Mouse (Mus musculus) kidney, embryonic 16.5 days (tissue): Measurements from ENCODE around the gene Olfr705. TPM values are rescaled to one million over a fixed set of nuclear protein-coding genes. Genes with fewer than 3 reads are reported as not detected.
"Not testable (repeated sequence)": the region's sequence is repeated elsewhere in the genome, so short reads cannot be mapped to it uniquely, and the experiment has no call there.

ENCODE experiments used
- ATAC-seq: fragments of 200-750 bp; cut with Nextera tagmentation; 2 replicates; pipeline ENCODE4 v1.8.0; 2017; ENCODE audit warnings: moderate TSS enrichment; ENCODE audit not compliant: low FRiP score, low TSS enrichment
- H3K27ac ChIP-seq: fragments of 300-500 bp; sonication (generic); 2 replicates; pipeline ENCODE4 v1.5.1; 2014; ENCODE audit warnings: low read length
- H3K27me3 ChIP-seq: fragments of 300-500 bp; sonication (generic); 2 replicates; pipeline ENCODE4 v1.6.1; 2014; ENCODE audit warnings: low read length, control low read depth, mixed read lengths; ENCODE audit not compliant: insufficient read depth
- H3K36me3 ChIP-seq: fragments of 300-500 bp; sonication (generic); 2 replicates; pipeline ENCODE4 v1.6.1; 2014; ENCODE audit warnings: low read length, control low read depth, mixed read lengths; ENCODE audit not compliant: insufficient read depth
- H3K4me1 ChIP-seq: fragments of 300-500 bp; sonication (generic); 2 replicates; pipeline ENCODE4 v1.6.1; 2014; ENCODE audit warnings: low read length, control low read depth, mixed read lengths; ENCODE audit not compliant: insufficient read depth
- H3K4me2 ChIP-seq: fragments of 300-500 bp; sonication (generic); replicated peaks from 2 replicates; pipeline ENCODE4 v1.6.1; 2014; ENCODE audit warnings: low read depth, low read length
- H3K4me3 ChIP-seq: fragments of 300-500 bp; sonication (generic); 2 replicates; pipeline ENCODE4 v1.5.1; 2014; ENCODE audit warnings: mild to moderate bottlenecking, low read length
- H3K9ac ChIP-seq: fragments of 300-500 bp; sonication (generic); replicated peaks from 2 replicates; pipeline ENCODE4 v1.6.1; 2014; ENCODE audit warnings: low read length
- H3K9me3 ChIP-seq: fragments of 300-500 bp; sonication (generic); 2 replicates; pipeline ENCODE4 v1.6.1; 2016; ENCODE audit warnings: low read length, control low read depth
- WGBS: fragments of 180-500 bp; shearing (Covaris S2); extraction: QIAGEN DNeasy Blood & Tissue Kit; methylation state at CpG from one replicate; pipeline ENCODE4 v1.1.7; 2014; 5-methylcytosine and 5-hydroxymethylcytosine counted together
- polyA plus RNA-seq: library from polyadenylated mRNA; unstranded; fragments of >200 nt; fragmentation: Nextera tagmentation; extraction: Ambion mirVana; gene quantifications from 2 replicates; pipeline ENCODE4 v1.2.1, GENCODE M21; 2015

The Olfr705 gene
- polyA plus RNA-seq: not detected in 2 replicates

GRCm38 (mm10) chr7:106876791-106877190 is at the start of gene Olfr705:
Olfr705 (minus strand) TSS chr7:106876891.
- Histone ChIP-seq H3K36me3 (no peaks in the 10 kb centered on the region), H3K27ac (no peak within 1 kb of the TSS), H3K4me3 (no peak within 1 kb of the TSS), H3K4me1 (no peaks in the 10 kb centered on the region), H3K9ac (no peak within 1 kb of the TSS), H3K9me3 (no peaks in the 10 kb centered on the region), H3K27me3 (no peaks in the 10 kb centered on the region), H3K4me2 (no peak within 1 kb of the TSS)
- no peak for ATAC-seq
- 83% methylated on average over 3 of the region's 3 CpGs for whole genome bisulfite sequencing

GRCm38 (mm10) chr7:106920961-106921360 is 44.3 kb upstream of the Olfr705 start:
- H3K9ac ChIP-seq, H3K36me3 ChIP-seq, H3K27me3 ChIP-seq, H3K4me3 ChIP-seq, H3K4me2 ChIP-seq, H3K4me1 ChIP-seq, ATAC-seq, H3K27ac ChIP-seq, H3K9me3 ChIP-seq: not testable (repeated sequence)
- 74% methylated on average over 2 of the region's 7 CpGs for WGBS

GRCm38 (mm10) chr7:106907676-106908075 is 31.0 kb upstream of the Olfr705 start, which contains the start of gene Olfr1532-ps1:
Olfr1532-ps1 (plus strand) TSS chr7:106908001.
- Histone ChIP-seq H3K9ac (no peak within 1 kb of the TSS), H3K4me1 (no peaks in the 10 kb centered on the region), H3K27me3 (no peaks in the 10 kb centered on the region), H3K9me3 (no peaks in the 10 kb centered on the region), H3K4me2 (no peak within 1 kb of the TSS), H3K27ac (no peak within 1 kb of the TSS), H3K4me3 (no peak within 1 kb of the TSS), H3K36me3 (no peaks in the 10 kb centered on the region)
- 73% methylated on average over 2 of the region's 2 CpGs for WGBS
- no peak for ATAC-seq

GRCm38 (mm10) chr7:106901141-106901540 is 24.4 kb upstream of the Olfr705 start, which contains the start of gene Olfr707:
Olfr707 (minus strand) TSS chr7:106901241.
- not testable (repeated sequence) for H3K4me1 ChIP-seq
- WGBS: 76% methylated on average over 3 of the region's 3 CpGs

GRCm38 (mm10) chr7:106888062-106888461 is 11.4 kb upstream of the Olfr705 start, which contains the start of gene Olfr706:
Olfr706 (minus strand) TSS chr7:106888162.
- H3K36me3 ChIP-seq: no peaks in the 10 kb centered on the region
- no peak within 1 kb of the TSS for H3K27ac ChIP-seq
- H3K9me3 ChIP-seq: no peaks in the 10 kb centered on the region
- no peak within 1 kb of the TSS for H3K4me2 ChIP-seq
- H3K9ac ChIP-seq: no peak within 1 kb of the TSS
- H3K4me1 ChIP-seq: no peaks in the 10 kb centered on the region
- WGBS: 74% methylated on average over 2 of the region's 2 CpGs
- no peak for ATAC-seq
- H3K4me3 ChIP-seq: no peak within 1 kb of the TSS
- no peaks in the 10 kb centered on the region for H3K27me3 ChIP-seq

More at GRCm38 (mm10) chr7:106901141-106901540, 24.4 kb upstream of the Olfr705 start, which contains the start of gene Olfr707:
- H3K9me3 ChIP-seq, ATAC-seq, H3K4me3 ChIP-seq, H3K9ac ChIP-seq, H3K27ac ChIP-seq, H3K27me3 ChIP-seq, H3K4me2 ChIP-seq, H3K36me3 ChIP-seq: not testable (repeated sequence)

GRCm38 (mm10) chr7:106862885-106863284 is 13.8 kb downstream of the Olfr705 start, which contains the start of gene Olfr704:
Olfr704 (plus strand) TSS chr7:106863185.
- no peaks in the 10 kb centered on the region for H3K4me1 ChIP-seq
- H3K27me3 ChIP-seq: no peaks in the 10 kb centered on the region
- ATAC-seq: no peak
- H3K9me3 ChIP-seq: no peaks in the 10 kb centered on the region
- H3K27ac ChIP-seq: no peak within 1 kb of the TSS
- no peak within 1 kb of the TSS for H3K4me2 ChIP-seq
- no peak within 1 kb of the TSS for H3K9ac ChIP-seq
- no peaks in the 10 kb centered on the region for H3K36me3 ChIP-seq
- H3K4me3 ChIP-seq: no peak within 1 kb of the TSS

GRCm38 (mm10) chr7:106843060-106843459 is 33.6 kb downstream of the Olfr705 start, which contains the start of gene Olfr703:
Olfr703 (plus strand) TSS chr7:106843360.
- Histone ChIP-seq H3K9me3 (no peaks in the 10 kb centered on the region; the same call in 1 of the 2 replicates), H3K27ac (no peak within 1 kb of the TSS), H3K4me3 (no peak within 1 kb of the TSS), H3K36me3 (no peaks in the 10 kb centered on the region), H3K4me1 (no peaks in the 10 kb centered on the region), H3K4me2 (no peak within 1 kb of the TSS), H3K27me3 (no peaks in the 10 kb centered on the region), H3K9ac (no peak within 1 kb of the TSS)
- 69% methylated on average over 2 of the region's 2 CpGs for WGBS
- no peak for ATAC-seq

GRCm38 (mm10) chr7:106833793-106834192 is 42.9 kb downstream of the Olfr705 start, which contains the start of gene Olfr702:
Olfr702 (minus strand) TSS chr7:106833893.
- Histone ChIP-seq H3K36me3 (no peaks in the 10 kb centered on the region), H3K9me3 (no peaks in the 10 kb centered on the region), H3K27me3 (no peaks in the 10 kb centered on the region), H3K9ac (no peak within 1 kb of the TSS), H3K4me1 (no peaks in the 10 kb centered on the region), H3K4me2 (no peak within 1 kb of the TSS), H3K27ac (no peak within 1 kb of the TSS), H3K4me3 (no peak within 1 kb of the TSS)
- no peak for ATAC-seq

Other genes starting within 250 kb of the Olfr705 start
- not detected in 2 replicates for gene Olfr693, start 196.3 kb downstream of the Olfr705 start, polyA plus RNA-seq
- not detected in 2 replicates for gene Olfr694, start 185.1 kb downstream of the Olfr705 start, polyA plus RNA-seq
- gene Olfr695, start 160.5 kb downstream of the Olfr705 start, polyA plus RNA-seq: not detected in 2 replicates
- gene Olfr697, start 134.4 kb downstream of the Olfr705 start, polyA plus RNA-seq: not detected in 2 replicates
- gene Olfr698, start 121.5 kb downstream of the Olfr705 start, polyA plus RNA-seq: not detected in 2 replicates
- gene Olfr699, start 83.7 kb downstream of the Olfr705 start, polyA plus RNA-seq: not detected in 2 replicates
- gene Olfr700, start 68.1 kb downstream of the Olfr705 start, polyA plus RNA-seq: not detected in 2 replicates
- gene Olfr701, start 62.8 kb downstream of the Olfr705 start, polyA plus RNA-seq: not detected in 2 replicates
- not detected in 2 replicates for gene Olfr702, start 43.0 kb downstream of the Olfr705 start, polyA plus RNA-seq
- gene Olfr703, start 33.5 kb downstream of the Olfr705 start, polyA plus RNA-seq: not detected in 2 replicates
- not detected in 2 replicates for gene Olfr704, start 13.7 kb downstream of the Olfr705 start, polyA plus RNA-seq
- gene Olfr706, start 11.3 kb upstream of the Olfr705 start, polyA plus RNA-seq: not detected in 2 replicates
- gene Olfr707, start 24.4 kb upstream of the Olfr705 start, polyA plus RNA-seq: not detected in 2 replicates
- gene Olfr1532-ps1, start 31.1 kb upstream of the Olfr705 start, polyA plus RNA-seq: not detected in 2 replicates
- gene Olfr709-ps1, start 55.3 kb upstream of the Olfr705 start, polyA plus RNA-seq: not detected in 2 replicates
- not detected in 2 replicates for gene Olfr710, start 71.4 kb upstream of the Olfr705 start, polyA plus RNA-seq
- gene Olfr6, start 87.0 kb upstream of the Olfr705 start, polyA plus RNA-seq: not detected in 2 replicates
- not detected in 2 replicates for gene Olfr711, start 98.6 kb upstream of the Olfr705 start, polyA plus RNA-seq
- not detected in 2 replicates for gene Olfr2, start 129.2 kb upstream of the Olfr705 start, polyA plus RNA-seq
- not detected in 2 replicates for gene Olfr713, start 154.3 kb upstream of the Olfr705 start, polyA plus RNA-seq
- gene Olfr714, start 194.1 kb upstream of the Olfr705 start, polyA plus RNA-seq: not detected in 2 replicates
- gene Olfr17, start 216.3 kb upstream of the Olfr705 start, polyA plus RNA-seq: not detected in 2 replicates
- gene Olfr715b, start 233.5 kb upstream of the Olfr705 start, polyA plus RNA-seq: not detected in 2 replicates